Mouse (Mus musculus): ENCODE results near the gene Qprt. TPM values are rescaled to one million over a fixed set of nuclear protein-coding genes. Genes with fewer than 3 reads are reported as not detected.

The Qprt gene
- polyA plus RNA-seq, 1 experiment: 0.93 TPM

- DNase-seq: no peak
- Histone ChIP-seq H3K4me3 (replicated peaks; ENCODE audit: extremely low read depth, low read depth, low read length) (no peak overlapping the region), H3K4me1 (ENCODE audit: control insufficient read depth, insufficient read depth, low read length) (no peaks in the 10 kb centered on the region)
- no peak for TF ChIP-seq POLR2A (IDR thresholded peaks at IDR 0.05; ENCODE audit: borderline replicate concordance, extremely low read depth, low read depth, low read length)
- TF ChIP-seq CTCF (IDR thresholded peaks at IDR 0.05; ENCODE audit: insufficient read depth, low read length): no peak
- WGBS: 62% methylated on average over 9 of the region's 9 CpGs
Measured at GRCm38 (mm10) chr7:127145387-127146266, 23.6 kb upstream of the Qprt start.

- H3K4me1 ChIP-seq (ENCODE audit: control insufficient read depth, insufficient read depth, low read length): no peaks in the 10 kb centered on the region
- TF ChIP-seq POLR2A (IDR thresholded peaks at IDR 0.05; ENCODE audit: borderline replicate concordance, extremely low read depth, low read depth, low read length) (no peak), CTCF (IDR thresholded peaks at IDR 0.05; ENCODE audit: insufficient read depth, low read length) (no peak)
- DNase-seq: no peak
- WGBS: 63% methylated on average over 7 of the region's 7 CpGs
- H3K4me3 ChIP-seq (replicated peaks; ENCODE audit: extremely low read depth, low read depth, low read length): peak overlapping the region; percentile 24
Measured at GRCm38 (mm10) chr7:127144412-127144811, 22.4 kb upstream of the Qprt start.

DNA sequence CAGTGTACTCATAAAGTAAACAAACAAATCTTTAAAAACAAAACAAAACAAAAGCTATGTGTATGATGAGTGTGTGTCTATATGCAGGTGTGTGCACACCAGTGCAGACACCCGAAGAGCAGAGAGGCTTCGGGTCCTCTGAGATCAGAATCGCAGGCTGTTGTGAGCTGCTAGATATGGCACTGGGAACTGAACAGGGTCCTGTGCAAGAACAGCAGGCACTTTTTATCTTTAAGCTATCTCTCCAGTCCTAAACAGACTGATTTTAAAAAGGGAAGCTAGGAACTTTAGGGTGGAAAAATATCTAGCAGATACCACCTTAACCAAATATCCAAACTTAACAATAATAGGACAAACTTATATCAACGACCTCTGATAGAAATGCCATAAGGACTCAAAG lies 20.6 kb upstream of the Qprt start:
- DNase-seq: no peak
- Histone ChIP-seq H3K4me3 (replicated peaks; ENCODE audit: extremely low read depth, low read depth, low read length) (no peak overlapping the region), H3K4me1 (ENCODE audit: control insufficient read depth, insufficient read depth, low read length) (no peaks in the 10 kb centered on the region)
- TF ChIP-seq POLR2A (IDR thresholded peaks at IDR 0.05; ENCODE audit: borderline replicate concordance, extremely low read depth, low read depth, low read length): no peak
- TF ChIP-seq CTCF (IDR thresholded peaks at IDR 0.05; ENCODE audit: insufficient read depth, low read length): no peak
- 84% methylated on average over 4 of the region's 4 CpGs for WGBS

GRCm38 (mm10) chr7:127142214-127142613 lies 20.2 kb upstream of the Qprt start:
- no peak overlapping the region for H3K4me3 ChIP-seq (replicated peaks; ENCODE audit: extremely low read depth, low read depth, low read length)
- H3K4me1 ChIP-seq (ENCODE audit: control insufficient read depth, insufficient read depth, low read length): no peaks in the 10 kb centered on the region
- 39% methylated on average over 2 of the region's 2 CpGs for WGBS
- TF ChIP-seq POLR2A (IDR thresholded peaks at IDR 0.05; ENCODE audit: borderline replicate concordance, extremely low read depth, low read depth, low read length) (no peak), CTCF (IDR thresholded peaks at IDR 0.05; ENCODE audit: insufficient read depth, low read length) (no peak)
- no peak for DNase-seq

DNA sequence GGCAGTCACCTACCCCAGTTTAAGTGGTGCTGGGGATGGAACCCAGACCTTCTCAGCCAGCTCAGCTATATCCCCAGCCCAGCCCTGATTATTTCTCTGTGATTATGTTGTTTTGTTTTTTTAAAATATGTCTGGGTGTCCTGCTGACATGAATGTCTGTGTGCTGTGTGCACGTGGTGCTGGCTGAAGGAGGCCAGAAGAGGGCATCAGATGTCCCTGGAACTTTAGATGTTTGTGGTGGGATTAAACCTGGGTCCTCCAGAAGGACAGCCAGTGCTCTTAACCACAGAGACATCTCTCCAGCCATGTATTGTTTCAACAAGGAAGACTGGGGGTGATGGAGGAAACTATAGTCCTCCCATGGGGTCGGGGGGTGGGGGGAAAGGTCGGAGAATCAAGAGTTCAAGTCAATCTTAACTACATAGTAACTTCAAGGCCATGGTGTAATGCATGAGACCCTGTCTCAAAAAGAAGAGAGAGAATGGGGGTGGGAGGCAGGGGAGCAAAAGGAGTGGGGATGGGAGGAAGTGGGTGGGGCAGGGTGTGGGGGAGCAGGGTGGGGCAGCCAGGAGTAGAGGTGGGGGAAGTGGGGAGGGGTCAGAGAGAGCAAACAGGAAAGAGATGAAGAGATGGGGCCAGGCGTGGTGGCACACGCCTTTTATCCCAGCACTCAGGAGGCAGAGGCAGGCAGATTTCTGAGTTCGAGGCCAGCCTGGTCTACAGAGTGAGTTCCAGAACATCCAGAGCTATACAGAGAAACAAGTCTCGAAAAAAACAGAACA lies 18.8 kb upstream of the Qprt start:
- WGBS: 50% methylated on average over 7 of the region's 7 CpGs
- DNase-seq: no peak
- TF ChIP-seq CTCF (IDR thresholded peaks at IDR 0.05; ENCODE audit: insufficient read depth, low read length) (no peak; the same call in 1 of the 2 replicates), POLR2A (IDR thresholded peaks at IDR 0.05; ENCODE audit: borderline replicate concordance, extremely low read depth, low read depth, low read length) (no peak)
- Histone ChIP-seq H3K4me1 (ENCODE audit: control insufficient read depth, insufficient read depth, low read length) (no peaks in the 10 kb centered on the region), H3K4me3 (replicated peaks; ENCODE audit: extremely low read depth, low read depth, low read length) (no peak overlapping the region)

DNA sequence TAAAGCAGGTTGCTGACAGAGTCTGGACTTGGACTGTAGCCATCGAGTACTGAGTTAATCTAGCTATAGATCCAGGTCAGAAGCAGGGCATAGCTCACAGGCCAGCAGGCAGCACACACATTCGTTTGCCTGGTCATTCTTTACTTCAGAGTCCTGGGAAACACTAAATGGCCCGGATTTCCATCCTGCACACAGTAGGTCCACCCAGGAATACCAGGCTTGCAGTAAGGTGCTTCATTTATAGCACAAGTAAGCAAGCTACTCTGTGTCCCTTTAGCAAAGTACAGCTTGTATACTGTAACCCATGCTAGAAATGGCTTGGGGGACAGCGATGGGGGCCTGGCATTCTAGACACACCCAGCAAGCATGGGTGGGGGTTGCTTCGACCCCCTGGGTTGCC lies 17.5 kb upstream of the Qprt start:
- TF ChIP-seq CTCF (IDR thresholded peaks at IDR 0.05; ENCODE audit: insufficient read depth, low read length) (no peak), POLR2A (IDR thresholded peaks at IDR 0.05; ENCODE audit: borderline replicate concordance, extremely low read depth, low read depth, low read length) (no peak)
- H3K4me3 ChIP-seq (replicated peaks; ENCODE audit: extremely low read depth, low read depth, low read length): no peak overlapping the region
- H3K4me1 ChIP-seq (ENCODE audit: control insufficient read depth, insufficient read depth, low read length): no peaks in the 10 kb centered on the region
- 53% methylated on average over 5 of the region's 5 CpGs for WGBS
- DNase-seq: no peak

DNA sequence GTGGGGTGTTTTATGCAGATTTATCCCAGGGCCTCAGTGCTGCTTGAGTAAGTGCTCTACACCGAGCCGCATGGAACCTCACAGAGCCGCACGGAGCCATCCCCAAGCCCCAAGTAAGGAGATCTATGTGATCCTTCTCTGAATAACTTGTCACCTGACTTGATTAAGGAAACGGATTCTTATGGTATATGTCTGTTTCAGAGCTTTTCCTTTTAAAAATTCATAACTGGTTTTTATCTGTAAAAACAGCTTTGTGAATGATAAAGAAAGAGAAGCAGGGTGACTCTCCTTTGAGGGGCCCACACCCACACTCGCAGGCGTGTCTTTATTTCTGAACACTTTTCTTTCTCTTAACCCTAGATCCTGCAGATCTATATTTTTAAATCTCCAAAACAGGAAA lies 17.1 kb upstream of the Qprt start:
- Histone ChIP-seq H3K4me1 (ENCODE audit: control insufficient read depth, insufficient read depth, low read length) (no peaks in the 10 kb centered on the region), H3K4me3 (replicated peaks; ENCODE audit: extremely low read depth, low read depth, low read length) (no peak overlapping the region)
- 89% methylated on average over 7 of the region's 7 CpGs for WGBS
- no peak for DNase-seq
- TF ChIP-seq CTCF (IDR thresholded peaks at IDR 0.05; ENCODE audit: insufficient read depth, low read length) (no peak), POLR2A (IDR thresholded peaks at IDR 0.05; ENCODE audit: borderline replicate concordance, extremely low read depth, low read depth, low read length) (no peak)

GRCm38 (mm10) chr7:127137262-127138017 lies 15.4 kb upstream of the Qprt start, which contains the start of gene Spn:
Spn (minus strand) TSS chr7:127137823.
- WGBS: 34% methylated on average over 9 of the region's 9 CpGs
- DNase-seq: no peak
- H3K4me3 ChIP-seq (replicated peaks; ENCODE audit: extremely low read depth, low read depth, low read length): no peak within 1 kb of the TSS
- no peak for TF ChIP-seq CTCF (IDR thresholded peaks at IDR 0.05; ENCODE audit: insufficient read depth, low read length)
- TF ChIP-seq POLR2A (IDR thresholded peaks at IDR 0.05; ENCODE audit: borderline replicate concordance, extremely low read depth, low read depth, low read length): no peak
- H3K4me1 ChIP-seq (ENCODE audit: control insufficient read depth, insufficient read depth, low read length): no peaks in the 10 kb centered on the region
